ENCODE assay signal across 7 mouse cellular contexts in genomic region chr2:168469032-168469431, GRCm38 (mm10).
DNase-seq lines count a peak whose midpoint lies in the region; ATAC-seq and TF ChIP-seq lines count a peak whose summit lies in the region.

No protein-coding gene starts in this region.

- H3K36me3 ChIP-seq in hindbrain, postnatal 0 days (ENCODE audit: insufficient read depth, low read length): no peaks in the 10 kb centered on the region
- no peaks in the 10 kb centered on the region for H3K36me3 ChIP-seq in stomach, embryonic 14.5 days (ENCODE audit: control insufficient read depth, insufficient read depth, low read length)

- 15% methylated on average over 4 of the region's 4 CpGs for WGBS in hindbrain, postnatal 0 days
- 11% methylated on average over 4 of the region's 4 CpGs for WGBS in stomach, embryonic 14.5 days

- peak; percentile 56; the same call in 1 of the 2 replicates for ATAC-seq in hindbrain, postnatal 0 days
- ATAC-seq in stomach, embryonic 14.5 days (ENCODE audit: insufficient number of reproducible peaks, insufficient read depth, low FRiP score, low read depth): 0 out of 2 replicates have a peak, but pooled peaks have one; percentile 23

- peaks cover 6% of the 10 kb centered on the region; the same call in 1 of the 2 replicates for H3K4me1 ChIP-seq in hindbrain, postnatal 0 days (ENCODE audit: insufficient read depth, low read length)
- H3K4me1 ChIP-seq in stomach, embryonic 14.5 days (ENCODE audit: control insufficient read depth, insufficient read depth, low read length): no peaks in the 10 kb centered on the region

- no peak overlapping the region for H3K27ac ChIP-seq in hindbrain, postnatal 0 days
- H3K27ac ChIP-seq in stomach, embryonic 14.5 days (ENCODE audit: low read length): no peak overlapping the region

- H3K9ac ChIP-seq in hindbrain, postnatal 0 days (replicated peaks; ENCODE audit: low read length): no peak overlapping the region
- H3K9ac ChIP-seq in stomach, embryonic 14.5 days (replicated peaks; ENCODE audit: low read depth, low read length): no peak overlapping the region

- H3K9me3 ChIP-seq in hindbrain, postnatal 0 days (ENCODE audit: low read length): no peaks in the 10 kb centered on the region
- H3K9me3 ChIP-seq in stomach, embryonic 14.5 days (ENCODE audit: control insufficient read depth, low read depth, low read length): no peaks in the 10 kb centered on the region

- TF ChIP-seq CTCF in hindbrain, postnatal 0 days (IDR thresholded peaks at IDR 0.05; ENCODE audit: low read depth): peak; percentile 90

- H3K27me3 ChIP-seq in hindbrain, postnatal 0 days (ENCODE audit: insufficient read depth, low read length): no peaks in the 10 kb centered on the region
- no peaks in the 10 kb centered on the region for H3K27me3 ChIP-seq in stomach, embryonic 14.5 days (ENCODE audit: control insufficient read depth, insufficient read depth, low read length)

- peak; percentile 58 for DNase-seq in R1 (ENCODE audit: low read depth, low spot score)
- DNase-seq in cerebellum, adult 18-20 months: peak; percentile 54 to 62
- peak; percentile 44 to 75 for DNase-seq in frontal cortex, postnatal 10 days (ENCODE audit: low spot score in 2 of 2)
- DNase-seq in hindbrain, postnatal 0 days (ENCODE audit: low spot score): peak; percentile 83
- DNase-seq in left cerebral cortex, adult 8-10 months (ENCODE audit: low spot score in 2 of 2): peak; percentile 28 to 51
- DNase-seq in natural killer cell, adult 2 months (ENCODE audit: low spot score in 2 of 2): peak; percentile 37 to 64

- no peak overlapping the region for H3K4me3 ChIP-seq in hindbrain, postnatal 0 days (ENCODE audit: low read length)
- no peak overlapping the region for H3K4me3 ChIP-seq in stomach, embryonic 14.5 days (ENCODE audit: low read depth, low read length)

- H3K4me2 ChIP-seq in hindbrain, postnatal 0 days (ENCODE audit: low read depth, low read length): no peak overlapping the region
- no peak overlapping the region for H3K4me2 ChIP-seq in stomach, embryonic 14.5 days (replicated peaks; ENCODE audit: low read depth, low read length)
